Mouse (Mus musculus) kidney, embryonic 15.5 days (tissue): ENCODE measurements at regions not wholly inside any gene's neighbourhood (a gene's known extent, or its start where the extent isn't known, plus 50 kb on each side); places are given as distances from the start of the nearest gene placed in this dataset.

Experiments
- ATAC-seq: fragments of 200-750 bp; cut with Nextera tagmentation; replicated peaks from 2 replicates; pipeline ENCODE4 v1.8.0; 2017; ENCODE audit warnings: moderate TSS enrichment; ENCODE audit not compliant: low FRiP score
- H3K27ac ChIP-seq: fragments of 300-500 bp; sonication (generic); 2 replicates; pipeline ENCODE4 v1.5.1; 2015; ENCODE audit warnings: mild to moderate bottlenecking, inconsistent platforms
- H3K27me3 ChIP-seq: fragments of 300-500 bp; sonication (generic); 2 replicates; pipeline ENCODE4 v1.6.1; 2015; ENCODE audit warnings: inconsistent platforms
- H3K36me3 ChIP-seq: fragments of 300-500 bp; sonication (generic); 2 replicates; pipeline ENCODE4 v1.6.1; 2015; ENCODE audit warnings: inconsistent platforms
- H3K4me1 ChIP-seq: fragments of 300-500 bp; sonication (generic); 2 replicates; pipeline ENCODE4 v1.6.1; 2015; ENCODE audit warnings: inconsistent platforms
- H3K4me2 ChIP-seq: fragments of 300-500 bp; sonication (generic); 2 replicates; pipeline ENCODE4 v1.6.1; 2015; ENCODE audit warnings: moderate library complexity, mild to moderate bottlenecking, inconsistent platforms
- H3K4me3 ChIP-seq: fragments of 300-500 bp; sonication (generic); replicated peaks from 2 replicates; pipeline ENCODE4 v1.5.1; 2015; ENCODE audit warnings: mild to moderate bottlenecking, inconsistent platforms
- H3K9ac ChIP-seq: fragments of 300-500 bp; sonication (generic); 2 replicates; pipeline ENCODE4 v1.6.1; 2015; ENCODE audit warnings: mild to moderate bottlenecking, inconsistent platforms
- H3K9me3 ChIP-seq: fragments of 300-500 bp; sonication (generic); replicated peaks from 2 replicates; pipeline ENCODE4 v1.6.1; 2016; ENCODE audit warnings: inconsistent platforms
- WGBS: fragments of 180-500 bp; shearing (Covaris S2); methylation state at CpG from one replicate; pipeline ENCODE4 v1.1.7; 2015; ENCODE audit warnings: mixed read lengths; 5-methylcytosine and 5-hydroxymethylcytosine counted together

DNA sequence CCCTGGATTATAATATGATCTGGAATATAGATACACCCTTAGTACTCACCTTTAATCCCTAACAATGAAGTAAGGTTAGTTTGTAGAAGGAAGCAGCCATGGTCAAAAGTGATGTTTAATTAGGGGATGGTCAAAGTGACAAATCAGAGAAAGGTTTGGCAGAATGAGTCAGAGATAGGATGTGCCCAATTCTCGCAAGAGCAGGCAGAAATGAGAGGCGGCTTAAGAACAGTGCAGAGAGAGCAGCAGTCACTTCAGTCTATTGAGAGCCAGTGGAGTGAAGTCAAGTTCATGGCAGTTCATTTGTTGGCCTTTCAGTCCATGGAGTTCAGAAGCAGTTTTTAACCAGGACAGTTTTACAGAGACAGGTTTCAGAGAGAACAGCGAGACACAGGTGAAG, 175.3 kb upstream of the Cxcr4 start:
- no peak overlapping the region for H3K4me2 ChIP-seq
- 90% methylated on average over 3 of the region's 3 CpGs for WGBS

DNA sequence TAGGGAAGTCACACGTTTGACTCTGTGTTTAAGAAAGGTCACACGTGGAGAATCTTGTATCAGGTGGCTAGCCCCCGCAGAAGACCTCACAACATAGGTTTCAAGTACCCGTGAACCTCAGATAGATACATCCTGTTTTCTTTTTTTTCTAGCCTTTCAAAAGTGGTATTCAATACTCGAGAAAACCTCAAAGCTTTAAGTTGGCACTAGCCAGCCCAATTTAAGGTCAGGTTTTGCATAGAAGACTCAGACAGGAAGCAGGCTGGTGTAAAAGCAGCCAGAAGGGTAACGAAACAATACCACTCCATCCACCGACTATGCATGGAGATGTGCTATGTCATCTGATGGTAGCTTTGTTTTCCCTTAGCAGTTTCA, 174.8 kb upstream of the Cxcr4 start:
- Histone ChIP-seq H3K4me1 (no peaks in the 10 kb centered on the region), H3K4me3 (no peak overlapping the region), H3K27ac (no peak overlapping the region), H3K9me3 (no peaks in the 10 kb centered on the region), H3K27me3 (no peaks in the 10 kb centered on the region), H3K4me2 (no peak overlapping the region), H3K36me3 (no peaks in the 10 kb centered on the region), H3K9ac (no peak overlapping the region)
- WGBS, result 79% methylated on average over 7 of the region's 7 CpGs
- no peak for ATAC-seq

More for the DNA sequence above, 175.3 kb upstream of the Cxcr4 start:
- no peaks in the 10 kb centered on the region for H3K27me3 ChIP-seq
- no peak overlapping the region for H3K9ac ChIP-seq
- H3K9me3 ChIP-seq, result no peaks in the 10 kb centered on the region
- H3K27ac ChIP-seq, result no peak overlapping the region
- H3K4me3 ChIP-seq, result no peak overlapping the region
- no peaks in the 10 kb centered on the region for H3K4me1 ChIP-seq
- no peaks in the 10 kb centered on the region for H3K36me3 ChIP-seq
- ATAC-seq, result no peak

DNA sequence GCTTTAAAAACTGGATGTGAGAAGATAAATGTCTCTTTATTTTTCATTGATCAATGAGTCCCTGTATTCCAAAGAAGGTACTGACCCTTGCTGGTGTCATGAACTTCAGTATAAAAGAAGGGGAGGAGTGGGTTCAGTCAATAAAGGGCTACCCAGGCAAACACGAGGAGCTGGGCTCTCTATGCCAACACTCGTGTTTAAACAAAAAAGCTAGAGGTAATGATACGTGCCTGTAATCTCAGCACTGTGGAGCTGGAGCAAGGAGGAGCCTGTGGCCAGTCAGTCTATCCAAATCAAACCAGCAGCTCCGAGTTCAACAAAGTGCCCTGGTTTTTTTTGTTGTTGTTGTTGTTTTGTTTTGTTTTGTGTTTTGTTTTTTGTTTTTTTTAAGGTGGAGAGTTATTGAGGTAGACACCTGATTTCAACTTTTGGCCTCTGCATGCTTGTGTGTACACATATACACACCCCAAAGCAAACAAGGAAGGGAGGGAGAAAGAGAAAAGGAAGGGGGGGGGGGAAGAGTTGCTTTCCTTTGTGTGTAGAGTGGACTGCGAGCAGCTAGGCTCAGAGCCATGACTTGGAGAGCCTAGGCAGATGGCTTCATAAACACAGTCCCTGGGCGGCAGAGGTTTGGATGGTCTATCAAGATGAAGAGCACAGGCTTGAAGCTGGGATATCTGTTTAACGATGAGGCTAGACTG, 174.2 kb upstream of the Cxcr4 start:
- no peak overlapping the region for H3K27ac ChIP-seq
- ATAC-seq, result no peak

DNA sequence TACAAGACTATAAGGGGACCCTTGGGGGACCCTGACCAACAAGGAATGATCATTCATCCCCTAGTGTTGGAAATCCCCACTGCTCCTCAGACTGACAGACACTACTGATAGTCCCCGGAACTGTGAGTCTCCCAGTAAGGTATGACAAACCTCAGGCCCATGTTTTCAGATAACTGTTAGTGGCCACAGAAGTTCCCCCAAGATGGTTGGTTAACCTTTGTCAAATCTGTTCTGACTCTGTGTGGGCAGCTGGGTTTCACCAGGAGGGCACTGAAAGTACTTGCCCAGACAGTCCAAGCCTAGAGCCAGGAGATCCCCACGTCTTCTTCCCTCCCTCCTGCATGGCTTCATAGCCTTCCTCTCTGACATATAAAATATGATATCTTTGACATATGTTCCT, 173.5 kb upstream of the Cxcr4 start:
- Histone ChIP-seq H3K9ac (no peak overlapping the region), H3K4me3 (no peak overlapping the region), H3K9me3 (no peaks in the 10 kb centered on the region), H3K36me3 (no peaks in the 10 kb centered on the region), H3K4me1 (no peaks in the 10 kb centered on the region), H3K27ac (no peak overlapping the region), H3K4me2 (no peak overlapping the region), H3K27me3 (no peaks in the 10 kb centered on the region)
- WGBS, result 78% methylated on average over 2 of the region's 2 CpGs
- no peak for ATAC-seq

More for the DNA sequence above, 174.2 kb upstream of the Cxcr4 start:
- no peaks in the 10 kb centered on the region for H3K4me1 ChIP-seq
- 72% methylated on average over 7 of the region's 7 CpGs for WGBS
- no peaks in the 10 kb centered on the region for H3K9me3 ChIP-seq
- no peaks in the 10 kb centered on the region for H3K36me3 ChIP-seq
- H3K4me2 ChIP-seq, result no peak overlapping the region
- H3K9ac ChIP-seq, result no peak overlapping the region
- H3K27me3 ChIP-seq, result no peaks in the 10 kb centered on the region
- no peak overlapping the region for H3K4me3 ChIP-seq

DNA sequence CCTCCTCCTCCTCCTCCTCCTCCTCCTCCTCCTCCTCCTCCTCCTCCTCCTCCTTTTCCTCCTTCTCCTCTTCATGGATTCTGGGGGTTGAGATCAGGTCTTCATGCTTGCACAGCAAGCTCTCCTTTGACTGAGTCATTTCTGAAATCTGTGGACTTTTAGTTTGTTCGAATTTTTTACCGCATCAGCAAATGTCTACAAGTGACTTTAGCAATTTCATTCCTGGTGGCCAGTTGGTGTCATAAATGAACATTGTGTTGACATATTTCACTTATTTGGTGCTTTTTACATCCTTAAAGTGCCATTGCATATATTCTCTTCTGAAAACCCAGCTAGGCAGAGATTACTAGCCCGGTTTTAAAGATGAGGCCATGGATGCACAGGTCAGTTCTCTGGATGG, 173.0 kb upstream of the Cxcr4 start:
- Histone ChIP-seq H3K4me1 (no peaks in the 10 kb centered on the region), H3K36me3 (no peaks in the 10 kb centered on the region), H3K4me2 (no peak overlapping the region), H3K27ac (no peak overlapping the region), H3K9ac (no peak overlapping the region), H3K27me3 (no peaks in the 10 kb centered on the region), H3K4me3 (no peak overlapping the region), H3K9me3 (no peaks in the 10 kb centered on the region)
- ATAC-seq, result no peak
- 92% methylated on average over 3 of the region's 3 CpGs for WGBS

- H3K4me3 ChIP-seq, result no peak overlapping the region
- no peaks in the 10 kb centered on the region for H3K9me3 ChIP-seq
- no peaks in the 10 kb centered on the region for H3K27me3 ChIP-seq
- H3K27ac ChIP-seq, result no peak overlapping the region
- H3K9ac ChIP-seq, result no peak overlapping the region
- ATAC-seq, result 0 out of 2 replicates have a peak, but pooled peaks have one; percentile 40
- H3K4me1 ChIP-seq, result no peaks in the 10 kb centered on the region
- H3K4me2 ChIP-seq, result no peak overlapping the region
- WGBS, result 45% methylated on average over 4 of the region's 4 CpGs
- H3K36me3 ChIP-seq, result no peaks in the 10 kb centered on the region
These were observed 170.8 kb upstream of the Cxcr4 start for GRCm38 (mm10) chr1:128762854-128763253.

DNA sequence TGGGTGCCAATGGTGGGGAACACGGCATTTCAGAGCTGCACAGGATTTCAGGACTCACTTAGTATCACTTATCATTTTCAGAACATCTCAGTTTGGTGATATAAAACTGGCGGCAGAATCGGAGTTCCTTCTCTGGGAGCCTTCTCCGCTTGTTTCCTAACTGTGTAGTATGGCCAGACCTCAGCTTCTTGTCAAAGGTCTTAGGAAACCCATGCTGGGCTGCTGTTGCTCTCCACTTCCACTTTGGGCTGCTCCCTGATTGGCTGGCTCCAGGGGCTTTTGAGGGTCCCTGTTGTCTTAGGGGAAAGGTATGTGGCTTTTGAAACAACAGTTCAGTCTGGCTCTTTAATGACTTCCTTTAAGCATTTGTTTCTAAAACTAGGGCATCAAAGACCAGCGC, 170.0 kb upstream of the Cxcr4 start:
- no peak overlapping the region for H3K4me2 ChIP-seq
- H3K27me3 ChIP-seq, result no peaks in the 10 kb centered on the region
- ATAC-seq, result no peak
- 68% methylated on average over 5 of the region's 5 CpGs for WGBS
- H3K9me3 ChIP-seq, result no peaks in the 10 kb centered on the region
- no peaks in the 10 kb centered on the region for H3K36me3 ChIP-seq
- no peak overlapping the region for H3K4me3 ChIP-seq
- no peak overlapping the region for H3K27ac ChIP-seq
- no peak overlapping the region for H3K9ac ChIP-seq
- H3K4me1 ChIP-seq, result no peaks in the 10 kb centered on the region

DNA sequence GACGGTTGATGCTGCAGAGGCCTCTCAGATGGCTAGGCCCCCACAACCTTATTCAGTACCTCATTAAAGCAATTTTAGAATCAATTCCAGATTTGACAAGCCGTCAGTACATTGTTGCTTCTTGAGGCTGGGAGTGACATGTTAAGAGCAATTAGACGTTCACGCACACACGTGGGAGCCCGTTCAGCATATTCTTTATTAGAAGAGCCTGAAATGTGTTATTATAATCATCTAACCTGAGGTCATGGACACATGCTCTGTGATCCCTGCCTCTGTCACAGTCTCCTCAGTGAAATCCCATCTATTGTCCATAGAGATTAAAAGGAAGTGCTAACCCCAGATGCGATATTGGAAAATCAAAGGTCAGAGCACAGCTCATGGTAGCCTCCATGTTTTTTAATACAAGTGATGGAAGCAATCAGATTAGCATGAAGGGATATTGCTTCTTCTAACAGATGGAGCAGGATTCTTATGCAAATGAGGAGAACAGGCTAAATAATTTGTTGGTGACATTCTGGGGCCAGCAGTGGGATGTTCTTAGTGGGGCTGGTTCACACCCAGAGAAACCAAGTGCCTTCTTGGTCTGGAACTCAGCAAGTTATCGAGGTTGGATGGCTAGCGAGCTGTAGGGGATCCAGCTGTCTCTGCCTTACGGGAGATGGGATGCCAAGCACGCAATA, 166.8 kb upstream of the Cxcr4 start:
- no peaks in the 10 kb centered on the region for H3K9me3 ChIP-seq
- no peak overlapping the region for H3K9ac ChIP-seq
- no peak overlapping the region for H3K27ac ChIP-seq
- no peak for ATAC-seq
- no peaks in the 10 kb centered on the region for H3K27me3 ChIP-seq
- H3K36me3 ChIP-seq, result no peaks in the 10 kb centered on the region
- no peaks in the 10 kb centered on the region for H3K4me1 ChIP-seq
- WGBS, result 93% methylated on average over 11 of the region's 11 CpGs
- H3K4me2 ChIP-seq, result no peak overlapping the region
- H3K4me3 ChIP-seq, result no peak overlapping the region

GRCm38 (mm10) chr1:128758294-128758801, 166.3 kb upstream of the Cxcr4 start:
- no peak for ATAC-seq
- no peak overlapping the region for H3K27ac ChIP-seq
- H3K36me3 ChIP-seq, result no peaks in the 10 kb centered on the region
- no peaks in the 10 kb centered on the region for H3K9me3 ChIP-seq
- WGBS, result 78% methylated on average over 13 of the region's 13 CpGs
- no peak overlapping the region for H3K4me2 ChIP-seq
- H3K4me3 ChIP-seq, result no peak overlapping the region
- no peak overlapping the region for H3K9ac ChIP-seq
- H3K4me1 ChIP-seq, result 0 out of 2 replicates have a peak, but pooled peaks cover 5% of the 10 kb centered on the region
- no peaks in the 10 kb centered on the region for H3K27me3 ChIP-seq

DNA sequence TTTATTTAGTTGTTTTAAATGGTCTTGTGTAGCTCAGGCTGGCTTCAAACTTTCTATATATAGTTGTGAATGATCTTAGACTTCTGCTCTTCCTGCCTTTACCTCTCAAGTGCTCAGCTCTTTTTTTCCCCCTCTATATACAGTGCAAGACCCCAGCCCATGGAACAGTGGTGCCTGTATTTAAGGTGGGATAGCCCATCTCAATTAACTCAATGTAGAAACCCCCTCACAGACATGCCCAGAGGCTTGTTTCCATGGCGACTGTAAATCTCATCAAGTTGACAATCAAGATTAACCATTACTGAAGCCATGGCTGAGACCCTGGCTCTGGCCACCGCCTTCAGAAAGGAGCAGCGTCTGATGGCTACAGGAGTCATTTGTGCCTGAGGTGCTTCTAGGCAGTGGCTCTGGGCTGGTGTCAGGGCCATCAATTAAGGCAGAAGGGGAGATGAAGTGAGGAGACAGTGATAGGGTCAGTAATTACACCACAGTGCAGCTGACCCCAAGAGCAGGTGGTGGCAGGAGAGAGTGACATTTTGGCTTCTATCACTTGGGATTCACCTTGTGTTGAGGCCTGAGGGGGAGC, 161.4 kb upstream of the Cxcr4 start:
- H3K27me3 ChIP-seq, result no peaks in the 10 kb centered on the region
- H3K9ac ChIP-seq, result no peak overlapping the region
- H3K4me2 ChIP-seq, result no peak overlapping the region
- H3K36me3 ChIP-seq, result no peaks in the 10 kb centered on the region
- peaks cover 14% of the 10 kb centered on the region for H3K4me1 ChIP-seq
- ATAC-seq, result no peak
- no peak overlapping the region for H3K4me3 ChIP-seq
- WGBS, result 37% methylated on average over 3 of the region's 3 CpGs
- H3K9me3 ChIP-seq, result no peaks in the 10 kb centered on the region
- H3K27ac ChIP-seq, result no peak overlapping the region

- Histone ChIP-seq H3K4me3 (no peak overlapping the region), H3K4me2 (no peak overlapping the region)
- ATAC-seq, result peak; percentile 74
These were observed 157.4 kb upstream of the Cxcr4 start for GRCm38 (mm10) chr1:128749437-128749994.

GRCm38 (mm10) chr1:128747196-128747790, 155.2 kb upstream of the Cxcr4 start:
- no peak overlapping the region for H3K27ac ChIP-seq
- H3K4me3 ChIP-seq, result no peak overlapping the region
- no peak for ATAC-seq
- no peaks in the 10 kb centered on the region for H3K27me3 ChIP-seq
- H3K4me2 ChIP-seq, result no peak overlapping the region
- peaks cover 13% of the 10 kb centered on the region for H3K4me1 ChIP-seq
- no peaks in the 10 kb centered on the region for H3K36me3 ChIP-seq
- no peaks in the 10 kb centered on the region for H3K9me3 ChIP-seq
- 91% methylated on average over 12 of the region's 12 CpGs for WGBS
- H3K9ac ChIP-seq, result no peak overlapping the region

More at GRCm38 (mm10) chr1:128749437-128749994, 157.4 kb upstream of the Cxcr4 start:
- Histone ChIP-seq H3K27ac (0 out of 2 replicates have a peak overlapping the region, but pooled peaks have one; percentile 37), H3K27me3 (no peaks in the 10 kb centered on the region), H3K9ac (no peak overlapping the region), H3K36me3 (no peaks in the 10 kb centered on the region), H3K9me3 (no peaks in the 10 kb centered on the region), H3K4me1 (peaks cover 18% of the 10 kb centered on the region)
- 28% methylated on average over 5 of the region's 5 CpGs for WGBS
